Mouse (Mus musculus) bone marrow macrophage, adult 2 months (primary cell): ENCODE measurements around the gene Syn2.

Experiments used
- CTCF ChIP-seq: IDR thresholded peaks from 2 replicates; pipeline ENCODE4 v1.5.1; 2012; ENCODE audit warnings: low read depth, mild to moderate bottlenecking, low read length, moderate library complexity
- POLR2A ChIP-seq: IDR thresholded peaks from 2 replicates; pipeline ENCODE4 v1.6.1; 2012; ENCODE audit warnings: mild to moderate bottlenecking, low read depth, low read length, borderline replicate concordance

GRCm38 (mm10) chr6:115088314-115089106, 46.2 kb upstream of the Syn2 start:
- TF ChIP-seq POLR2A (no peak), CTCF (no peak)
